Mouse (Mus musculus) brain, embryonic 14.5 days (tissue): ENCODE data around the gene Olfr1375.

Experiments used
- CTCF ChIP-seq: fragments of 200-500 bp; IDR thresholded peaks from 2 replicates; pipeline ENCODE4 v1.5.1; 2012; ENCODE audit warnings: inconsistent platforms, mild to moderate bottlenecking, moderate library complexity, borderline replicate concordance; ENCODE audit not compliant: insufficient read depth, insufficient read length; ENCODE audit errors: extremely low read depth
- POLR2A ChIP-seq: fragments of 200-500 bp; IDR thresholded peaks from 2 replicates; pipeline ENCODE4 v1.6.1; 2012; ENCODE audit warnings: mild to moderate bottlenecking, inconsistent platforms, borderline replicate concordance; ENCODE audit not compliant: poor library complexity, insufficient read depth, insufficient read length, severe bottlenecking; ENCODE audit errors: extremely low read depth

DNA sequence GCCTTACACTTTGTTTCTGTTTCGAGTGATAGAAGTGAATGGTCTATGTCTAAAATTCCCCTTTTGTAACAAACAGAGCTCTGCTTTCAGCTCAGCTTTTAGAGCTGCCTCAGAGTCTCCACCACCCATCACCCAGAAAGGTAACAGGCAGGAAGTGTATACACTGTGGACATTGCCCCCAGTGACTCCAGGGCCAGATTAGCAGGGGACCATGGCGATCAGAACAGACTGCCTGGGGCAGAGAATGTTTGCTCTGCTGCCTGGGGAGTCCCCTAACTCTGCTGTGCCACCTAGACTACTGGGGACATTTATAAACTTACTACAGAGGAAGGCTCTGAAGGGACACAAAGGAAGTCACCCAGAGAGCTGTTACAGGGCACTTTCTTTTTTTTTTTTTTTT is 31.6 kb upstream of the Olfr1375 start:
- no peak for TF ChIP-seq POLR2A
- no peak for TF ChIP-seq CTCF
